Mouse (Mus musculus): ENCODE measurements around the gene Wnt8b. TPM values are rescaled to one million over a fixed set of nuclear protein-coding genes. Genes with fewer than 3 reads are reported as not detected.

The Wnt8b gene
- polyA plus RNA-seq, 1 experiment = not detected

DNA sequence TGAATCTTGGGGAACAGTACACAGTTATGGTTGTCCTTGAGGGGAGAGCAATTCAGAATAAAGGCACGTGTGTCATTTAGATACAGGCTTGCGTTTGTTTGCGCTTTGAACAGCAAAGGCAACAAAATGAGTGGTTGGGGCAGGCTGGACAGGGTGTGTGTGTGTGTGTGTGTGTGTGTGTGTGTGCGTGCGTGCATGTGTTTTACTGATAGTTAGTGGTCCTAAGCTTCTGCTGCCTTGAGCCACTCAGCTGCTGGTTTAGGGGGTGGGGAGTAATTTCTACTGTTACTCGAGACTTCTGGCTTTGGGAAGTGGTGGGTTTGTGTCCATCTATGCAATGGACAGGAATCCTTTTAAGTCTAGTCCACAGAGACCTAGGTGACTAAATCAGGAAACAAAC lies 5.7 kb downstream of the Wnt8b start:
- Histone ChIP-seq H3K4me3 (ENCODE audit: insufficient read depth, poor library complexity, severe bottlenecking) (no peak overlapping the region), H3ac (ENCODE audit: control insufficient read depth, insufficient read length, low read depth) (no peak overlapping the region), H3K79me2 (ENCODE audit: control insufficient read depth, insufficient read depth) (no peaks in the 10 kb centered on the region), H3K36me3 (ENCODE audit: control insufficient read depth, insufficient read depth) (no peaks in the 10 kb centered on the region), H3K79me3 (ENCODE audit: low read depth) (no peaks in the 10 kb centered on the region), H3K27me3 (ENCODE audit: control insufficient read depth, insufficient read depth, insufficient read length) (peaks cover 48% of the 10 kb centered on the region)
- TF ChIP-seq MYOD1 (IDR thresholded peaks at IDR 0.05; ENCODE audit: control insufficient read depth, insufficient read length, low read depth) (no peak), MAX (IDR thresholded peaks at IDR 0.05) (no peak), FOSL1 (IDR thresholded peaks at IDR 0.05; ENCODE audit: insufficient read depth, low read length, poor library complexity, severe bottlenecking) (no peak), MYOG (IDR thresholded peaks at IDR 0.05; ENCODE audit: control insufficient read depth, extremely low read depth, insufficient read length) (no peak), CTCF (IDR thresholded peaks at IDR 0.05; ENCODE audit: control insufficient read depth, insufficient read depth, insufficient read length) (no peak), CEBPB (IDR thresholded peaks at IDR 0.05; ENCODE audit: low read depth) (no peak), USF1 (IDR thresholded peaks at IDR 0.05; ENCODE audit: low read depth) (no peak)

DNA sequence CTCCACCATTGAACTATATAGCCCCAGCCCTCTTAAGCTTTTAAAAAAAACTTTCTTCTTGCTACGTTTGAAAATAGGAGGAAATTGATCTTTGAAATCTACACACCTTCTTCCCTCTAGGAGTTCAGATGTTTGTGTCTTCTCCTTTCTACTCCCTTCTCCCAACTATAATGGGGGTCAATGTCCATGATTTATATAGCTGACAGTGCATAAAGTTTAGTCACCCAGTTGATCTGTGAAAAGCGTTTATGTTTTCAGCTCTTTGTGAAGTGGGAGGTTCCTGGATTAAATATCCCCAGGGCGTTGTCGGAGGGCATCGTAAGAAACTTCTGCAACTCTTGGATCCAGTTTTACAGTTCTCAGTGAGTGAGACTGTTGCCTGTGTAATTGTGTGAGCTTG lies 7.0 kb downstream of the Wnt8b start:
- no peak for TF ChIP-seq USF1 (IDR thresholded peaks at IDR 0.05; ENCODE audit: low read depth)
- TF ChIP-seq MAX (IDR thresholded peaks at IDR 0.05) = no peak
- TF ChIP-seq MYOG (IDR thresholded peaks at IDR 0.05; ENCODE audit: control insufficient read depth, extremely low read depth, insufficient read length) = no peak
- TF ChIP-seq MYOD1 (IDR thresholded peaks at IDR 0.05; ENCODE audit: control insufficient read depth, insufficient read length, low read depth) = no peak
- Histone ChIP-seq H3K36me3 (ENCODE audit: control insufficient read depth, insufficient read depth) (no peaks in the 10 kb centered on the region), H3K79me3 (ENCODE audit: low read depth) (no peaks in the 10 kb centered on the region), H3K79me2 (ENCODE audit: control insufficient read depth, insufficient read depth) (no peaks in the 10 kb centered on the region), H3K4me3 (ENCODE audit: insufficient read depth, poor library complexity, severe bottlenecking) (no peak overlapping the region), H3K27me3 (ENCODE audit: control insufficient read depth, insufficient read depth, insufficient read length) (peaks cover 48% of the 10 kb centered on the region), H3ac (ENCODE audit: control insufficient read depth, insufficient read length, low read depth) (no peak overlapping the region)

DNA sequence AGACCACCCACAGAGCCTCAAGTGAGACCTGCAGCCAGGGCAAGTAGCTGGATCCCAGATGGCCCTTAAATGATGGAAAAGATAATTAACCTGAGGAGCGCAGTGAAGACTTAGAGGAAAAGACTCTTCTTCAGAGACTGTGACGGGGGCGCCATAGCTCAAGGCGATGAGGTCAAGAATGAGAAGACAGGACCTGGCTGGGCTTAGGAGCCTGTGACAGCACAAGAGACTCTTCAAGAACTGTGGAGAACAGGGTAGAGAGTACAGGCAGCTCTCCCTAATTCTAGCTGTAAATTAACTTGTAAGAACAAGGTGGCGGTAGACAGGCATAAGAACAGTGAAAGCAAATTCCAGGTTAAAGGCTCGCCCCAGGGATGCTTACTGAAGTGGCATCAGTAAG lies 8.7 kb downstream of the Wnt8b start:
- Histone ChIP-seq H3K79me2 (ENCODE audit: control insufficient read depth, insufficient read depth) (no peaks in the 10 kb centered on the region), H3K36me3 (ENCODE audit: control insufficient read depth, insufficient read depth) (no peaks in the 10 kb centered on the region), H3ac (ENCODE audit: control insufficient read depth, insufficient read length, low read depth) (no peak overlapping the region), H3K79me3 (ENCODE audit: low read depth) (no peaks in the 10 kb centered on the region), H3K4me3 (ENCODE audit: insufficient read depth, poor library complexity, severe bottlenecking) (no peak overlapping the region), H3K27me3 (ENCODE audit: control insufficient read depth, insufficient read depth, insufficient read length) (peaks cover 46% of the 10 kb centered on the region)
- TF ChIP-seq MYOG (IDR thresholded peaks at IDR 0.05; ENCODE audit: control insufficient read depth, extremely low read depth, insufficient read length) (no peak), CTCF (IDR thresholded peaks at IDR 0.05; ENCODE audit: control insufficient read depth, insufficient read depth, insufficient read length) (no peak), USF1 (IDR thresholded peaks at IDR 0.05; ENCODE audit: low read depth) (no peak), MAX (IDR thresholded peaks at IDR 0.05) (no peak), MYOD1 (IDR thresholded peaks at IDR 0.05; ENCODE audit: control insufficient read depth, insufficient read length, low read depth) (no peak), FOSL1 (IDR thresholded peaks at IDR 0.05; ENCODE audit: insufficient read depth, low read length, poor library complexity, severe bottlenecking) (no peak), CEBPB (IDR thresholded peaks at IDR 0.05; ENCODE audit: low read depth) (no peak)

DNA sequence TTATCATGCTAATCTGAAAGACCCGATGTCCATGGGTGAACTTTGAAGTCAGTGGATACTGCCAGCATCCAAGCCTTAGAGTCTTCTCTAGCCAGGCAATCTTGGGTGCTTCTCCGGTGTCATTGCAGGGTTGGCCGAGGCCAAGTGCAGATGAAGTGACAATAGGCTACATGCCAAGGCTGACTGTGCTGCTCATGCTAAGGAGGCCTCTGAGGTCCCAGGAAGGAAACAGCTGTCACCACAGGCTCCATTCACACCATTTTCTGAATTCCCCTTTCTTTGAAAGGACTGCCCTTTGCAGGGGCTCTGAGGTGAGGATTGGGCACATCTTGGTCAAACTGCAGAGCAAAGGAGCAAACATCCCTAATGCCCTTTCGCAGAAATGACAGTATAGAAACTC lies 9.5 kb downstream of the Wnt8b start:
- H3K27me3 ChIP-seq (ENCODE audit: control insufficient read depth, insufficient read depth, insufficient read length) = peaks cover 43% of the 10 kb centered on the region
- no peak overlapping the region for H3K4me3 ChIP-seq (ENCODE audit: insufficient read depth, poor library complexity, severe bottlenecking)
- no peaks in the 10 kb centered on the region for H3K36me3 ChIP-seq (ENCODE audit: control insufficient read depth, insufficient read depth)
- H3K79me3 ChIP-seq (ENCODE audit: low read depth) = no peaks in the 10 kb centered on the region
- H3ac ChIP-seq (ENCODE audit: control insufficient read depth, insufficient read length, low read depth) = no peak overlapping the region
- TF ChIP-seq MYOD1 (IDR thresholded peaks at IDR 0.05; ENCODE audit: control insufficient read depth, insufficient read length, low read depth) (no peak), USF1 (IDR thresholded peaks at IDR 0.05; ENCODE audit: low read depth) (no peak), MYOG (IDR thresholded peaks at IDR 0.05; ENCODE audit: control insufficient read depth, extremely low read depth, insufficient read length) (no peak), CEBPB (IDR thresholded peaks at IDR 0.05; ENCODE audit: low read depth) (no peak), MAX (IDR thresholded peaks at IDR 0.05) (no peak), FOSL1 (IDR thresholded peaks at IDR 0.05; ENCODE audit: insufficient read depth, low read length, poor library complexity, severe bottlenecking) (no peak), CTCF (IDR thresholded peaks at IDR 0.05; ENCODE audit: control insufficient read depth, insufficient read depth, insufficient read length) (no peak)
- H3K79me2 ChIP-seq (ENCODE audit: control insufficient read depth, insufficient read depth) = no peaks in the 10 kb centered on the region

DNA sequence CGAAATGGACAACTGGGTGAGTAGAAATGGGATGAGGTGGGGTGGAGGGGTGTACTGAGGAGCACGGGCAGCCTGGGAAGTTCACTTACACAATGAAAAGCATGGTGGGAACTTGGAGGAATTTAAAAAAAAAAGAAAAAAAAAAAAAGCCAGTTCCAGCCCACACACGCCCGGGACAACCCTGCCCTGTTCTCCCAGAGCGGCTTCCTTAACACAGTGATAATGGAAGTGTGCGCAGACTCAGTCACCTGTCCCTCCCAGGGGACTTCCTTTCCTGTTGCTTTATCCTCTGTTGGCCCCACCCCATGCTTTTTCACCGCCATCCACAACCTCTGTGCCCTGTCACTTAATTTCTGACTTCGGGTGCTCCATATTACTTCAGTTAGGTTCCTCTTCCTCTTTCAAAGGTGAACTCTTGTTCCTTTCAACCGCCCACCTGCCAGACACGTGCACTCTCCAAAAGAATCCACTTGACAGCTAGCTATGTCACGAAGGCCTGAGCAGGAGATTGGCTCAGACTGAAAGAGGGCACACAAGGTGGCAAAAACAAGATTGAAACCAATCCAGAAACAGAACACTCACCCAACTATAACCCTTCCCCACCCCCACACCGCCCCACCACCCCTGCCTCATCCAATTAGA lies 17.4 kb downstream of the Wnt8b start:
- H3ac ChIP-seq (ENCODE audit: control insufficient read depth, insufficient read length, low read depth) = no peak overlapping the region
- peaks cover 74% of the 10 kb centered on the region for H3K27me3 ChIP-seq (ENCODE audit: control insufficient read depth, insufficient read depth, insufficient read length)
- H3K79me2 ChIP-seq (ENCODE audit: control insufficient read depth, insufficient read depth) = no peaks in the 10 kb centered on the region
- H3K4me3 ChIP-seq (ENCODE audit: insufficient read depth, poor library complexity, severe bottlenecking) = no peak overlapping the region
- no peak for TF ChIP-seq FOSL1 (IDR thresholded peaks at IDR 0.05; ENCODE audit: insufficient read depth, low read length, poor library complexity, severe bottlenecking)
- no peak for TF ChIP-seq MYOD1 (IDR thresholded peaks at IDR 0.05; ENCODE audit: control insufficient read depth, insufficient read length, low read depth)
- TF ChIP-seq CEBPB (IDR thresholded peaks at IDR 0.05; ENCODE audit: low read depth) = no peak
- TF ChIP-seq CTCF (IDR thresholded peaks at IDR 0.05; ENCODE audit: control insufficient read depth, insufficient read depth, insufficient read length) = no peak
- TF ChIP-seq USF1 (IDR thresholded peaks at IDR 0.05; ENCODE audit: low read depth) = no peak
- TF ChIP-seq MAX (IDR thresholded peaks at IDR 0.05) = no peak
- no peak for TF ChIP-seq MYOG (IDR thresholded peaks at IDR 0.05; ENCODE audit: control insufficient read depth, extremely low read depth, insufficient read length)
- no peaks in the 10 kb centered on the region for H3K36me3 ChIP-seq (ENCODE audit: control insufficient read depth, insufficient read depth)
- no peaks in the 10 kb centered on the region for H3K79me3 ChIP-seq (ENCODE audit: low read depth)

Measured in C2C12 (cell line).